Mouse (Mus musculus) neural tube, embryonic 10.5 days (tissue): ENCODE results near the gene Dbh.

Experiments used
- DNase-seq: peaks from one replicate; pipeline ENCODE4 v3.0.0-alpha.2; 2017; ENCODE audit warnings: low spot score; ENCODE audit errors: extremely low spot score

The Dbh gene

GRCm38 (mm10) chr2:27162656-27163055, 2.4 kb upstream of the Dbh start:
- no peak for DNase-seq

- DNase-seq, result no peak
Observed at GRCm38 (mm10) chr2:27163851-27164250, 1.2 kb upstream of the Dbh start.

GRCm38 (mm10) chr2:27166074-27166473, 1.0 kb downstream of the Dbh start:
- no peak for DNase-seq

GRCm38 (mm10) chr2:27166999-27167398, 2.0 kb downstream of the Dbh start:
- DNase-seq, result no peak

- no peak for DNase-seq
Observed at GRCm38 (mm10) chr2:27174242-27174641, 9.2 kb downstream of the Dbh start.

GRCm38 (mm10) chr2:27175696-27176267, 10.7 kb downstream of the Dbh start:
- DNase-seq, result no peak

- DNase-seq, result no peak
Observed at GRCm38 (mm10) chr2:27179101-27179500, 14.1 kb downstream of the Dbh start.

GRCm38 (mm10) chr2:27181907-27182306, 16.9 kb downstream of the Dbh start:
- DNase-seq, result no peak

GRCm38 (mm10) chr2:27183734-27184133, 18.7 kb downstream of the Dbh start:
- DNase-seq, result peak; percentile 67

- DNase-seq, result no peak
Observed at GRCm38 (mm10) chr2:27187531-27187930, 22.5 kb downstream of the Dbh start.

- DNase-seq, result no peak
Observed at GRCm38 (mm10) chr2:27189994-27190393, 25.0 kb downstream of the Dbh start.

GRCm38 (mm10) chr2:27198551-27199246, 33.7 kb downstream of the Dbh start:
- DNase-seq, result no peak

GRCm38 (mm10) chr2:27200586-27200985, 35.6 kb downstream of the Dbh start:
- DNase-seq, result no peak

- no peak for DNase-seq
Observed at GRCm38 (mm10) chr2:27205666-27206065, 40.6 kb downstream of the Dbh start.

GRCm38 (mm10) chr2:27206128-27206797, 41.2 kb downstream of the Dbh start:
- DNase-seq, result no peak

- DNase-seq, result no peak
Observed at GRCm38 (mm10) chr2:27207126-27207525, 42.1 kb downstream of the Dbh start.

- DNase-seq, result no peak
Observed at GRCm38 (mm10) chr2:27209370-27209769, 44.3 kb downstream of the Dbh start.

GRCm38 (mm10) chr2:27209816-27210215, 44.8 kb downstream of the Dbh start:
- no peak for DNase-seq

GRCm38 (mm10) chr2:27210255-27210654, 45.2 kb downstream of the Dbh start:
- peak; percentile 52 for DNase-seq

GRCm38 (mm10) chr2:27210676-27211210, 45.7 kb downstream of the Dbh start:
- DNase-seq, result no peak

- DNase-seq, result no peak
Observed at GRCm38 (mm10) chr2:27211966-27212893, 47.2 kb downstream of the Dbh start.
